Mouse (Mus musculus) brown adipose tissue, adult 24 weeks (tissue): Measurements from ENCODE around the gene Gm10428. TPM values are rescaled to one million over a fixed set of nuclear protein-coding genes. Genes with fewer than 3 reads are reported as not detected.
A peak's percentile ranks its signal among the peaks of the same experiment; 100 is the strongest.

Experiments used
- H3K27ac ChIP-seq: fragments of 200-500 bp; replicated peaks from 2 replicates; pipeline ENCODE4 v1.5.1; 2012; ENCODE audit warnings: low read depth, mild to moderate bottlenecking, low read length
- H3K4me1 ChIP-seq: fragments of 200-500 bp; 2 replicates; pipeline ENCODE4 v1.6.1; 2012; ENCODE audit warnings: low read length, mixed read lengths; ENCODE audit not compliant: control insufficient read depth, insufficient read depth, insufficient read length
- H3K4me3 ChIP-seq: fragments of 200-500 bp; 2 replicates; pipeline ENCODE4 v1.5.1; 2012; ENCODE audit warnings: low read depth, mild to moderate bottlenecking, low read length, moderate library complexity; ENCODE audit not compliant: insufficient read depth
- polyA plus RNA-seq: library from polyadenylated mRNA; stranded (reverse); fragments of >200 nt; gene quantifications from 2 replicates; pipeline ENCODE4 v1.2.4, GENCODE M21; 2012; ENCODE audit not compliant: missing spikeins, insufficient read depth, insufficient read length

Gm10428 gene
- polyA plus RNA-seq, 1 experiment, result not detected

GRCm38 (mm10) chr11:62752191-62752590 is 709 bp upstream of the Gm10428 start:
- no peak overlapping the region for H3K4me3 ChIP-seq
- no peaks in the 10 kb centered on the region for H3K4me1 ChIP-seq
- no peak overlapping the region for H3K27ac ChIP-seq

- Histone ChIP-seq H3K27ac (no peak overlapping the region), H3K4me3 (no peak overlapping the region), H3K4me1 (no peaks in the 10 kb centered on the region)
Measured at GRCm38 (mm10) chr11:62756456-62757142, 3.7 kb downstream of the Gm10428 start.

GRCm38 (mm10) chr11:62757143-62757507 is 4.2 kb downstream of the Gm10428 start:
- Histone ChIP-seq H3K27ac (no peak overlapping the region), H3K4me1 (no peaks in the 10 kb centered on the region), H3K4me3 (0 out of 2 replicates have a peak overlapping the region, but pooled peaks have one; percentile 16)

GRCm38 (mm10) chr11:62757906-62758305 is 5.0 kb downstream of the Gm10428 start:
- no peak overlapping the region for H3K27ac ChIP-seq
- no peak overlapping the region for H3K4me3 ChIP-seq
- no peaks in the 10 kb centered on the region for H3K4me1 ChIP-seq

GRCm38 (mm10) chr11:62758491-62758890 is 5.6 kb downstream of the Gm10428 start:
- Histone ChIP-seq H3K27ac (no peak overlapping the region), H3K4me1 (no peaks in the 10 kb centered on the region), H3K4me3 (no peak overlapping the region)

GRCm38 (mm10) chr11:62760755-62761457 is 8.0 kb downstream of the Gm10428 start:
- no peak overlapping the region for H3K27ac ChIP-seq
- no peaks in the 10 kb centered on the region for H3K4me1 ChIP-seq
- H3K4me3 ChIP-seq, result no peak overlapping the region

GRCm38 (mm10) chr11:62776510-62776909 is 23.6 kb downstream of the Gm10428 start:
- no peaks in the 10 kb centered on the region for H3K4me1 ChIP-seq

GRCm38 (mm10) chr11:62788935-62789616 is 36.2 kb downstream of the Gm10428 start, which contains the start of gene Zfp286:
Zfp286 (minus strand) TSS chr11:62789462.
- Histone ChIP-seq H3K27ac (no peak within 1 kb of the TSS), H3K4me1 (peaks cover 6% of the 10 kb centered on the region)

More at GRCm38 (mm10) chr11:62776510-62776909, 23.6 kb downstream of the Gm10428 start:
- H3K27ac ChIP-seq, result no peak overlapping the region
- no peak overlapping the region for H3K4me3 ChIP-seq

GRCm38 (mm10) chr11:62789617-62789936 is 36.7 kb downstream of the Gm10428 start:
- peaks cover 6% of the 10 kb centered on the region for H3K4me1 ChIP-seq
- no peak overlapping the region for H3K27ac ChIP-seq
- peak overlapping the region; percentile 62 for H3K4me3 ChIP-seq

More at GRCm38 (mm10) chr11:62788935-62789616, 36.2 kb downstream of the Gm10428 start, which contains the start of gene Zfp286:
- peak within 1 kb of the TSS; percentile 62 for H3K4me3 ChIP-seq

Other genes starting within 250 kb of the Gm10428 start
- gene Cenpv, start 213.8 kb upstream of the Gm10428 start, polyA plus RNA-seq, result 41.7 and 45.2 TPM in 2 replicates
- 359 and 432 TPM in 2 replicates for gene Ubb, start 201.9 kb upstream of the Gm10428 start, polyA plus RNA-seq
- 1.0 and 2.5 TPM in 2 replicates for gene Trpv2, start 178.6 kb upstream of the Gm10428 start, polyA plus RNA-seq
- 1.2 TPM in 1 of 2 replicates, not detected in the other for gene Lrrc75a, start 104.6 kb upstream of the Gm10428 start, polyA plus RNA-seq
- gene Mmgt2, start 104.4 kb upstream of the Gm10428 start, polyA plus RNA-seq, result 2.3 and 3.6 TPM in 2 replicates
- 0.46 and 0.91 TPM in 2 replicates for gene Zfp287, start 21.2 kb upstream of the Gm10428 start, polyA plus RNA-seq
- gene Zfp286, start 36.4 kb downstream of the Gm10428 start, polyA plus RNA-seq, result 1.1 TPM in 1 of 2 replicates, not detected in the other
- 12.2 and 19.9 TPM in 2 replicates for gene Trim16, start 67.1 kb downstream of the Gm10428 start, polyA plus RNA-seq
- gene Fbxw10, start 94.0 kb downstream of the Gm10428 start, polyA plus RNA-seq, result 0.55 TPM in 1 of 2 replicates, not detected in the other
- 16.4 and 28.5 TPM in 2 replicates for gene Tvp23b, start 126.4 kb downstream of the Gm10428 start, polyA plus RNA-seq
- not detected in 2 replicates for gene Cdrt4, start 198.1 kb downstream of the Gm10428 start, polyA plus RNA-seq